Mouse (Mus musculus): ENCODE measurements at regions not wholly inside any gene's neighbourhood (a gene's known extent, or its start where the extent isn't known, plus 50 kb on each side); places are given as distances from the start of the nearest gene placed in this dataset.

- TF ChIP-seq POLR2A (IDR thresholded peaks at IDR 0.05; ENCODE audit: insufficient read length, low read depth) (no peak), CEBPB (IDR thresholded peaks at IDR 0.05; ENCODE audit: insufficient read depth, poor library complexity, severe bottlenecking) (no peak), MAX (IDR thresholded peaks at IDR 0.05; ENCODE audit: low read depth) (no peak), E2F4 (IDR thresholded peaks at IDR 0.05; ENCODE audit: insufficient read depth) (no peak), MYOG (IDR thresholded peaks at IDR 0.05; ENCODE audit: control insufficient read depth in 1 of 3, insufficient read depth in 1 of 3, insufficient read length in 2 of 3, low read depth in 2 of 3) (no peak), TCF12 (IDR thresholded peaks at IDR 0.05; ENCODE audit: insufficient read depth, poor library complexity, severe bottlenecking) (no peak), POLR2AphosphoS2 (IDR thresholded peaks at IDR 0.05; ENCODE audit: insufficient read length, low read depth) (no peak), USF1 (IDR thresholded peaks at IDR 0.05; ENCODE audit: low read depth) (no peak), MYOD1 (IDR thresholded peaks at IDR 0.05; ENCODE audit: control insufficient read depth in 1 of 3, insufficient read length in 2 of 3, low read depth in 2 of 3) (no peak), REST (IDR thresholded peaks at IDR 0.05; ENCODE audit: insufficient read depth, insufficient read length) (no peak), TCF3 (IDR thresholded peaks at IDR 0.05; ENCODE audit: insufficient read length, low read depth) (no peak), SRF (IDR thresholded peaks at IDR 0.05; ENCODE audit: control insufficient read depth, insufficient read length, low read depth) (no peak)
Observed at GRCm38 (mm10) chr10:125148753-125149152, 240.5 kb downstream of the Slc16a7 start.
